Mouse (Mus musculus) forebrain, embryonic 15.5 days (tissue): ENCODE measurements around the gene Gm7358. TPM values are rescaled to one million over a fixed set of nuclear protein-coding genes. Genes with fewer than 3 reads are reported as not detected.
"Not testable (repeated sequence)": the region's sequence is repeated elsewhere in the genome, so short reads cannot be mapped to it uniquely, and the experiment has no call there.

ENCODE experiments used
- ATAC-seq: fragments of 200-750 bp; cut with Nextera tagmentation; replicated peaks from 2 replicates; pipeline ENCODE4 v1.8.0; 2017; ENCODE audit warnings: mild to moderate bottlenecking, moderate TSS enrichment, moderate library complexity
- H3K27ac ChIP-seq: fragments of 300-500 bp; sonication (generic); replicated peaks from 2 replicates; pipeline ENCODE4 v1.5.1; 2015; ENCODE audit warnings: mild to moderate bottlenecking, inconsistent platforms
- H3K27me3 ChIP-seq: fragments of 300-500 bp; sonication (generic); 2 replicates; pipeline ENCODE4 v1.6.1; 2015; ENCODE audit warnings: inconsistent platforms
- H3K36me3 ChIP-seq: fragments of 300-500 bp; sonication (generic); 2 replicates; pipeline ENCODE4 v1.6.1; 2015; ENCODE audit warnings: mild to moderate bottlenecking, inconsistent platforms
- H3K4me1 ChIP-seq: fragments of 300-500 bp; sonication (generic); 2 replicates; pipeline ENCODE4 v1.6.1; 2015; ENCODE audit warnings: inconsistent platforms
- H3K4me2 ChIP-seq: fragments of 300-500 bp; sonication (generic); replicated peaks from 2 replicates; pipeline ENCODE4 v1.6.1; 2015; ENCODE audit warnings: mild to moderate bottlenecking, inconsistent platforms
- H3K4me3 ChIP-seq: fragments of 300-500 bp; sonication (generic); 2 replicates; pipeline ENCODE4 v1.5.1; 2015; ENCODE audit warnings: mild to moderate bottlenecking, inconsistent platforms
- H3K9ac ChIP-seq: fragments of 300-500 bp; sonication (generic); replicated peaks from 2 replicates; pipeline ENCODE4 v1.6.1; 2015; ENCODE audit warnings: mild to moderate bottlenecking, inconsistent platforms
- H3K9me3 ChIP-seq: fragments of 300-500 bp; sonication (generic); 2 replicates; pipeline ENCODE4 v1.6.1; 2016; ENCODE audit warnings: inconsistent platforms
- WGBS: fragments of 180-500 bp; shearing (Covaris S2); methylation state at CpG from one replicate; pipeline ENCODE4 v1.1.7; 2015; ENCODE audit warnings: mixed read lengths; 5-methylcytosine and 5-hydroxymethylcytosine counted together
- polyA plus RNA-seq: library from polyadenylated mRNA; unstranded; fragments of >200 nt; fragmentation: Nextera tagmentation; extraction: Ambion mirVana; gene quantifications from 2 replicates; pipeline ENCODE4 v1.2.1, GENCODE M21; 2015

Gm7358 gene
- not detected in 2 replicates for polyA plus RNA-seq

- H3K27me3 ChIP-seq, H3K9me3 ChIP-seq, H3K4me3 ChIP-seq, ATAC-seq, H3K4me2 ChIP-seq, H3K9ac ChIP-seq, H3K4me1 ChIP-seq, H3K27ac ChIP-seq, H3K36me3 ChIP-seq: not testable (repeated sequence)
- 100% methylated on average over 1 of the region's 2 CpGs for WGBS
Observed at GRCm38 (mm10) chr17:14059431-14059830, at the start of gene Gm7358. Gm7358 (minus strand) TSS chr17:14059531.

GRCm38 (mm10) chr17:14103018-14103417, 43.7 kb upstream of the Gm7358 start:
- not testable (repeated sequence) for H3K4me2 ChIP-seq, H3K4me3 ChIP-seq, H3K4me1 ChIP-seq, H3K9ac ChIP-seq, H3K9me3 ChIP-seq, H3K36me3 ChIP-seq, H3K27ac ChIP-seq, ATAC-seq, H3K27me3 ChIP-seq
- WGBS = 23% methylated on average over 3 of the region's 3 CpGs

GRCm38 (mm10) chr17:14101446-14101980, 42.2 kb upstream of the Gm7358 start:
- H3K36me3 ChIP-seq, H3K9ac ChIP-seq, ATAC-seq, H3K4me3 ChIP-seq, H3K9me3 ChIP-seq, H3K4me1 ChIP-seq, H3K4me2 ChIP-seq, H3K27me3 ChIP-seq, H3K27ac ChIP-seq: not testable (repeated sequence)
- 15% methylated on average over 1 of the region's 1 CpGs for WGBS

GRCm38 (mm10) chr17:14099886-14100285, 40.6 kb upstream of the Gm7358 start:
- H3K36me3 ChIP-seq, H3K27ac ChIP-seq, H3K4me3 ChIP-seq, H3K4me2 ChIP-seq, H3K4me1 ChIP-seq, H3K9ac ChIP-seq, H3K27me3 ChIP-seq, H3K9me3 ChIP-seq, ATAC-seq: not testable (repeated sequence)
- WGBS = 69% methylated on average over 3 of the region's 3 CpGs

GRCm38 (mm10) chr17:14094165-14094564, 34.8 kb upstream of the Gm7358 start:
- ATAC-seq, H3K9ac ChIP-seq, H3K4me3 ChIP-seq, H3K9me3 ChIP-seq, H3K27me3 ChIP-seq, H3K27ac ChIP-seq, H3K4me1 ChIP-seq, H3K4me2 ChIP-seq, H3K36me3 ChIP-seq: not testable (repeated sequence)
- WGBS = 48% methylated on average over 3 of the region's 7 CpGs

GRCm38 (mm10) chr17:14086629-14087028, 27.3 kb upstream of the Gm7358 start:
- H3K4me2 ChIP-seq, ATAC-seq, H3K4me1 ChIP-seq, H3K27ac ChIP-seq, H3K36me3 ChIP-seq, H3K27me3 ChIP-seq, H3K4me3 ChIP-seq, H3K9ac ChIP-seq, H3K9me3 ChIP-seq: not testable (repeated sequence)
- 7% methylated on average over 1 of the region's 1 CpGs for WGBS

- 50% methylated on average over 1 of the region's 2 CpGs for WGBS
- H3K4me3 ChIP-seq, H3K9me3 ChIP-seq, H3K27ac ChIP-seq, H3K36me3 ChIP-seq, H3K9ac ChIP-seq, H3K4me2 ChIP-seq, H3K27me3 ChIP-seq, H3K4me1 ChIP-seq, ATAC-seq: not testable (repeated sequence)
Observed at GRCm38 (mm10) chr17:14041880-14042279, 17.5 kb downstream of the Gm7358 start.

GRCm38 (mm10) chr17:14037012-14037411, 22.3 kb downstream of the Gm7358 start:
- ATAC-seq, H3K36me3 ChIP-seq, H3K4me1 ChIP-seq, H3K27ac ChIP-seq, H3K27me3 ChIP-seq, H3K4me2 ChIP-seq, H3K9ac ChIP-seq, H3K4me3 ChIP-seq, H3K9me3 ChIP-seq: not testable (repeated sequence)
- WGBS = 59% methylated on average over 1 of the region's 2 CpGs

GRCm38 (mm10) chr17:14036113-14036512, 23.2 kb downstream of the Gm7358 start:
- H3K4me3 ChIP-seq, H3K4me2 ChIP-seq, ATAC-seq, H3K9me3 ChIP-seq, H3K27ac ChIP-seq, H3K4me1 ChIP-seq, H3K9ac ChIP-seq, H3K36me3 ChIP-seq, H3K27me3 ChIP-seq: not testable (repeated sequence)
- WGBS = 88% methylated on average over 4 of the region's 4 CpGs

Other genes starting within 250 kb of the Gm7358 start
- gene Gm7168, start 111.2 kb downstream of the Gm7358 start, polyA plus RNA-seq = not detected in 2 replicates
- not detected in 2 replicates for gene Gm7356, start 55.8 kb downstream of the Gm7358 start, polyA plus RNA-seq
- 0.57 and 1.1 TPM in 2 replicates for gene Dact2, start 144.8 kb upstream of the Gm7358 start, polyA plus RNA-seq
- 1.4 and 2.1 TPM in 2 replicates for gene Smoc2, start 220.0 kb upstream of the Gm7358 start, polyA plus RNA-seq